Mouse (Mus musculus) heart, embryonic 15.5 days (tissue): ENCODE measurements around the gene Gm10972. TPM values are rescaled to one million over a fixed set of nuclear protein-coding genes. Genes with fewer than 3 reads are reported as not detected.
"Not testable (repeated sequence)": the region's sequence is repeated elsewhere in the genome, so short reads cannot be mapped to it uniquely, and the experiment has no call there.

Source experiments
- ATAC-seq: fragments of 200-750 bp; cut with Nextera tagmentation; replicated peaks from 2 replicates; pipeline ENCODE4 v1.8.0; 2017; ENCODE audit warnings: low read depth, moderate TSS enrichment; ENCODE audit not compliant: insufficient number of reproducible peaks, insufficient read depth, low FRiP score
- H3K27ac ChIP-seq: fragments of 300-500 bp; sonication (generic); 2 replicates; pipeline ENCODE4 v1.5.1; 2015; ENCODE audit warnings: mild to moderate bottlenecking, inconsistent platforms
- H3K27me3 ChIP-seq: fragments of 300-500 bp; sonication (generic); 2 replicates; pipeline ENCODE4 v1.6.1; 2015; ENCODE audit warnings: inconsistent platforms
- H3K36me3 ChIP-seq: fragments of 300-500 bp; sonication (generic); 2 replicates; pipeline ENCODE4 v1.6.1; 2015; ENCODE audit warnings: mild to moderate bottlenecking, inconsistent platforms
- H3K4me1 ChIP-seq: fragments of 300-500 bp; sonication (generic); replicated peaks from 2 replicates; pipeline ENCODE4 v1.6.1; 2015; ENCODE audit warnings: inconsistent platforms
- H3K4me2 ChIP-seq: fragments of 300-500 bp; sonication (generic); 2 replicates; pipeline ENCODE4 v1.6.1; 2015; ENCODE audit warnings: inconsistent platforms, mild to moderate bottlenecking, moderate library complexity
- H3K4me3 ChIP-seq: fragments of 300-500 bp; sonication (generic); 2 replicates; pipeline ENCODE4 v1.5.1; 2015; ENCODE audit warnings: mild to moderate bottlenecking, inconsistent platforms
- H3K9ac ChIP-seq: fragments of 300-500 bp; sonication (generic); 2 replicates; pipeline ENCODE4 v1.6.1; 2015; ENCODE audit warnings: mild to moderate bottlenecking, inconsistent platforms
- H3K9me3 ChIP-seq: fragments of 300-500 bp; sonication (generic); replicated peaks from 2 replicates; pipeline ENCODE4 v1.6.1; 2016; ENCODE audit warnings: inconsistent platforms
- WGBS: fragments of 180-500 bp; shearing (Covaris S2); methylation state at CpG from one replicate; pipeline ENCODE4 v1.1.7; 2015; ENCODE audit warnings: mixed read lengths; 5-methylcytosine and 5-hydroxymethylcytosine counted together
- polyA plus RNA-seq: library from polyadenylated mRNA; unstranded; fragments of >200 nt; fragmentation: Nextera tagmentation; extraction: Ambion mirVana; gene quantifications from 2 replicates; pipeline ENCODE4 v1.2.1, GENCODE M21; 2015

Gene Gm10972
- polyA plus RNA-seq = not detected in 2 replicates

DNA sequence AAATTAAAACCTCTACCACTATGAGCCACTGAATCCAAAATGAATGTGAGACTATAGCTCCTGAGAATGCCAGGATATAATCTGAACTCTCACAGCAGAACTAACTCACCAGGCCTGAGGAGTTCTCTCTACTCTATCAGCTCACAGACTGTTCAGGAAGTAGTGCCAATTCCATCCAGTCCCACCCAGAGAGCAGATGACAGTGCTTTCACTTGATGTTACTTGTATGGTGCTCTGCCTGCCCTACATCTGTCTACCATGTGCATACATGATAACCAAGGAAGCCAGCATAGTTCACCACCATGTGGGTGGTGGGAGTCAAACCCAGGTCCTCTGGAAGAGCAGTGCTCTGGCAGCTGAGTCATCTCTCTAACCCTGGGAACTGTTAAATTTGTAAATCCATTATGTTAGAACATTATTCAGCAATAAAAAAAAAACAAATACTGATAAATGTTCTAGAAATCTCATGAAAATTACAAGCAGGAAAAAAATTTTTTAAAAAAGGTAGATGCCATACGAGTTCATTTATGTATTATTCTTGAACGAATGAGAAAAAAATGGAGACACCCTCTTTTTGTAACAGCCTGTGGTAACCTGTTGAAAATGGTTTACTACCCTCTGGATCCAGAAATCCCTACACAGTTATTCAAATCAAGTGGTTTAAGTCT lies at the start of gene Gm10972:
Gm10972 (plus strand) TSS at position 618 of the 668 bp plus-strand sequence.
- H3K4me1 ChIP-seq, H3K9ac ChIP-seq, H3K27ac ChIP-seq, H3K9me3 ChIP-seq, H3K36me3 ChIP-seq, H3K27me3 ChIP-seq, H3K4me2 ChIP-seq, H3K4me3 ChIP-seq, ATAC-seq: not testable (repeated sequence)
- 73% methylated on average over 2 of the region's 2 CpGs for WGBS

DNA sequence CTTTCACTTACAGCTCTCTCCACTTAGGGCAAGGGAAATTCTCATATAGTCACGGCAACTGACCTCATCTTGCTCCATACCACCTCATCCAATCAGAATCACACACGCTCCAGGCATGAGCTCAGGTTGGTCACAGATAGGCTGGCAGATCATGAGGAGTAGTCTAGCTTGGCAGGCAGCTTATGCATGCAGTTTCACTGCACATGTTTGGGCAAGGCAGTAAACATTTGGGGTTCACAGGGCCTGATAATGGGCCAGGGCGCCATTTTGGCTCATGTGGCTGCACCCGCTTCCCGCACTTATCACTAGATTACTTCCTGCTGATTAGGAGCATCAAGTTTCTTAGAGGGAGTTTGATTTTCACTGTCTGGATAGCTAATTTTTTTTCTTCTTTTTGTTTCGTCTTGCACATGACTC lies 47.0 kb upstream of the Gm10972 start:
- H3K9me3 ChIP-seq = no peaks in the 10 kb centered on the region
- no peaks in the 10 kb centered on the region for H3K4me1 ChIP-seq
- no peaks in the 10 kb centered on the region for H3K27me3 ChIP-seq
- WGBS = 84% methylated on average over 6 of the region's 6 CpGs
- no peak overlapping the region for H3K4me3 ChIP-seq
- H3K4me2 ChIP-seq = no peak overlapping the region
- no peak overlapping the region for H3K27ac ChIP-seq
- H3K9ac ChIP-seq = no peak overlapping the region
- no peak for ATAC-seq
- no peaks in the 10 kb centered on the region for H3K36me3 ChIP-seq

DNA sequence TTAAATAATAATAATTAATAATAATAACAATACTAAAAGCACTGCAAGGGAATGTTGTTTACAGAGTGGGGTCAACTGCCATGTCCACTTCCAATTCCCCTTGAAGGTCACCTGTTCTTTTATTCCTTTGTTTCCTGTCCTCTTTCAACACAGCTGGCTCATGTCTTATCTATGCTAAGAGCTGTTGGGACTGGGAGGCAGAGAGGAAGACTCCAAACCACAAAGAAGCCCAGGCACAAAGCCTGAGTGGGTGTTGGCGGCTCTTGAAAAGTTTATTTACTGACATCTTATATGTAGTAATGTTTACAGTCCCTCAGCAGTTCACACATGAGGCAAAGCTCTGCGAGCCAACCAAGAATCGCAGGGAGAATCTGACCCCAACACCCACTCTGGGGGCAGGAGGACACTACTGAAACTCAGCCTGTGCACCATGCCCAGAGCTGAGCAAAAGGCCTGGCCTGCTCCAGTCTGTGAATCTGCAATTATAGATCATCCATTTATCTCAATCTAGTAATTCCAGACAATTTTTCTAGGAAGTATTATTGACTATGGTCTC lies 45.6 kb upstream of the Gm10972 start:
- H3K27ac ChIP-seq = no peak overlapping the region

DNA sequence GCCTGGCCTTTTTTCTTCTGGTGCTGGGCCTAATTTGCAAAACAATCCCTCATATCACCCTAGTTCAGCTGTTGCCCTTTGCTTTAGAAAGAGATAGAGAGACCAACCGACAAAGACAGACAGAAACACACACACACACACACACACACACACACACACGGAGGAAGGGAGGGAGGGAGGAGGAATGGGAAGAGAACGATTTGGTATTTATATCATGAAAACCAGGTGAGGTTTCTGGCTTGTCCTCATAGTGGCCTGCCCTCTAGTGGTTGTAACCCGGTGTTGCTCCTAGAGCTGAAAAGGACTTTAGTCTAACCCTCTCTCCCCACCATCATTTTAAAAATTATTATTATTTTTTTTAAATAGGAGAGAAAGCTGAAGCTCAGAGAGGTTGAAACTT lies 41.0 kb upstream of the Gm10972 start:
- Histone ChIP-seq H3K4me2 (no peak overlapping the region), H3K27ac (no peak overlapping the region), H3K9ac (no peak overlapping the region), H3K27me3 (no peaks in the 10 kb centered on the region), H3K36me3 (no peaks in the 10 kb centered on the region), H3K9me3 (no peaks in the 10 kb centered on the region), H3K4me1 (no peaks in the 10 kb centered on the region), H3K4me3 (no peak overlapping the region)
- no peak for ATAC-seq
- 0% methylated on average over 4 of the region's 4 CpGs for WGBS

More for the DNA sequence above, 45.6 kb upstream of the Gm10972 start:
- 66% methylated on average over 3 of the region's 3 CpGs for WGBS
- Histone ChIP-seq H3K36me3 (no peaks in the 10 kb centered on the region), H3K9ac (no peak overlapping the region), H3K4me2 (no peak overlapping the region), H3K4me3 (no peak overlapping the region), H3K27me3 (no peaks in the 10 kb centered on the region), H3K4me1 (no peaks in the 10 kb centered on the region), H3K9me3 (no peaks in the 10 kb centered on the region)
- ATAC-seq = no peak

DNA sequence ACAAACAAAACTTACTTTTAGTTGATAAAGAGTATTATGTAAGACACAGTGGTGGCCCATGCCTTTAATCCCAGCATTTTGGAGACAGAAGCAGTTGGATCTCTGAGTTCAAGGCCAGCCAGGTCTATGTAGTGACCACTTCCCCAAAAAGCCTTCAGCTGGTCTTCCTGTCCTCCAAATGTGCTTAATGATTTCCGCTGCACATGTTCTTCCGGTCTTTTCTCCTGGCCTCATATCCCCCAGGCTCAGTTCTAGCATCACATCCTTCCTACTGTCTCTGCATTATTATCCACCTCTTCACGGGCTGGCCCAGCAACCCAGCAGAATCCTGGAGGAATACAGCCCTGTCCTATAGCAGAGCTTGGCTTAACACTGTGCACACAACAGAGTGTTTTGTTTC lies 33.3 kb upstream of the Gm10972 start:
- ATAC-seq = no peak

GRCm38 (mm10) chr3:94610581-94610980 lies 32.3 kb upstream of the Gm10972 start:
- no peaks in the 10 kb centered on the region for H3K9me3 ChIP-seq
- H3K4me2 ChIP-seq = no peak overlapping the region
- no peak for ATAC-seq
- peaks cover 7% of the 10 kb centered on the region; the same call in 1 of the 2 replicates for H3K4me1 ChIP-seq
- no peaks in the 10 kb centered on the region for H3K27me3 ChIP-seq
- no peak overlapping the region for H3K9ac ChIP-seq
- H3K4me3 ChIP-seq = no peak overlapping the region
- no peak overlapping the region for H3K27ac ChIP-seq
- 72% methylated on average over 2 of the region's 2 CpGs for WGBS
- H3K36me3 ChIP-seq = no peaks in the 10 kb centered on the region

More for the DNA sequence above, 33.3 kb upstream of the Gm10972 start:
- no peaks in the 10 kb centered on the region for H3K9me3 ChIP-seq
- 77% methylated on average over 3 of the region's 3 CpGs for WGBS
- H3K9ac ChIP-seq = no peak overlapping the region
- no peak overlapping the region for H3K4me3 ChIP-seq
- no peaks in the 10 kb centered on the region for H3K36me3 ChIP-seq
- H3K27me3 ChIP-seq = no peaks in the 10 kb centered on the region
- H3K27ac ChIP-seq = no peak overlapping the region
- no peak overlapping the region for H3K4me2 ChIP-seq
- H3K4me1 ChIP-seq = peaks cover 7% of the 10 kb centered on the region; the same call in 1 of the 2 replicates

GRCm38 (mm10) chr3:94611343-94611742 lies 31.6 kb upstream of the Gm10972 start:
- H3K9me3 ChIP-seq = no peaks in the 10 kb centered on the region
- WGBS = 49% methylated on average over 4 of the region's 4 CpGs
- no peaks in the 10 kb centered on the region for H3K27me3 ChIP-seq
- H3K9ac ChIP-seq = no peak overlapping the region
- no peak for ATAC-seq
- H3K4me1 ChIP-seq = peaks cover 7% of the 10 kb centered on the region; the same call in 1 of the 2 replicates
- no peak overlapping the region for H3K4me2 ChIP-seq
- H3K27ac ChIP-seq = no peak overlapping the region
- no peaks in the 10 kb centered on the region for H3K36me3 ChIP-seq
- no peak overlapping the region for H3K4me3 ChIP-seq

- H3K27me3 ChIP-seq = no peaks in the 10 kb centered on the region
- no peak overlapping the region for H3K27ac ChIP-seq
- H3K4me3 ChIP-seq = no peak overlapping the region
- no peak overlapping the region for H3K9ac ChIP-seq
- H3K9me3 ChIP-seq = no peaks in the 10 kb centered on the region
- no peak for ATAC-seq
- H3K4me1 ChIP-seq = peaks cover 7% of the 10 kb centered on the region; the same call in 1 of the 2 replicates
- no peak overlapping the region for H3K4me2 ChIP-seq
- 71% methylated on average over 5 of the region's 5 CpGs for WGBS
- no peaks in the 10 kb centered on the region for H3K36me3 ChIP-seq
Observed at GRCm38 (mm10) chr3:94611834-94612233, 31.1 kb upstream of the Gm10972 start.

- Histone ChIP-seq H3K4me2 (no peak overlapping the region), H3K27me3 (no peaks in the 10 kb centered on the region), H3K36me3 (no peaks in the 10 kb centered on the region), H3K9me3 (no peaks in the 10 kb centered on the region), H3K9ac (no peak overlapping the region), H3K4me1 (peaks cover 7% of the 10 kb centered on the region; the same call in 1 of the 2 replicates), H3K4me3 (no peak overlapping the region), H3K27ac (no peak overlapping the region)
- 77% methylated on average over 1 of the region's 1 CpGs for WGBS
- no peak for ATAC-seq
Observed at GRCm38 (mm10) chr3:94612274-94612673, 30.6 kb upstream of the Gm10972 start.

DNA sequence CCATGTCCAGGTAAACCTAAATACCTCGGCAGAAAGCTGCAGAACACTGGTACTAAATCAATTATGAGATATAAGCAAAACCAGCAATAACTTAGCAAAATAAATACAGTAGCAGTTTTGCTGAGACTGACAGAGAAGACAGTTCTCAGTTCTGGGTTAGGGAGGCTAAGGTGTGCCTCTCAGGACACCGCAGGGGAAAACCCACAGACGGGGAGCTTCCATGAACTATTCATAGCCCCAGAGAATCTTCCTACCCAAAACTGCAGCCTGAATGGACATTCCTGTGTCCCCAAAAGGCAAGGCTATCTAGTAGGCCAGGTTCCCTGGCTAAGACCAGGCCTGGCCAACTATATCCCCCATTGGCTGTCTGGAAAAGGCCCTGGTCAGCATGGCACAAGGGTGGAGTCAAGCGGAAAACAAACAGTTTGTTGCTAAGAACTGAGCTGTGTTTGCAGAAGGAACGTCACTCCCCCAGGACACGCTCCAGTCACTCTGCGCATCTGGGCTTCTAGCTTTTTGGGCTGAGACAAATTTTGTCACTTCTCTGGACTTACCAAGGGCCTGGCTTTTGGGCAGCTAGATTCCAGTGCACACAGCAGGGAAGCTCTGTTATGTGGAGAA lies 29.5 kb upstream of the Gm10972 start:
- no peaks in the 10 kb centered on the region for H3K27me3 ChIP-seq
- H3K9ac ChIP-seq = no peak overlapping the region
- H3K4me1 ChIP-seq = peaks cover 7% of the 10 kb centered on the region; the same call in 1 of the 2 replicates
- H3K27ac ChIP-seq = no peak overlapping the region
- no peaks in the 10 kb centered on the region for H3K36me3 ChIP-seq
- WGBS = 73% methylated on average over 7 of the region's 7 CpGs
- no peak overlapping the region for H3K4me3 ChIP-seq
- no peak for ATAC-seq
- no peak overlapping the region for H3K4me2 ChIP-seq
- H3K9me3 ChIP-seq = no peaks in the 10 kb centered on the region

GRCm38 (mm10) chr3:94616717-94617116 lies 26.2 kb upstream of the Gm10972 start:
- Histone ChIP-seq H3K4me1 (peaks cover 12% of the 10 kb centered on the region), H3K4me3 (no peak overlapping the region), H3K9ac (no peak overlapping the region), H3K4me2 (no peak overlapping the region), H3K36me3 (no peaks in the 10 kb centered on the region), H3K27ac (no peak overlapping the region), H3K27me3 (no peaks in the 10 kb centered on the region), H3K9me3 (no peaks in the 10 kb centered on the region)
- no peak for ATAC-seq
- 70% methylated on average over 4 of the region's 4 CpGs for WGBS
